Mouse (Mus musculus) G1E-ER4 (cell line): ENCODE data around the gene Dpy19l2. TPM values are rescaled to one million over a fixed set of nuclear protein-coding genes. Genes with fewer than 3 reads are reported as not detected.

Experiments
- GATA1 ChIP-seq: IDR thresholded peaks from one replicate; pipeline ENCODE4 v1.8.0; 2012; ENCODE audit warnings: low read length, inconsistent platforms
- polyA plus RNA-seq: library from polyadenylated mRNA; stranded (reverse); fragments of >175 nt; gene quantifications from 2 replicates; pipeline ENCODE4 v1.2.3, GENCODE M21; 2012

The Dpy19l2 gene
- polyA plus RNA-seq = not detected in 2 replicates

GRCm38 (mm10) chr9:24695700-24696404 lies at the start of gene Dpy19l2:
Gene Dpy19l2 (minus strand): TSS chr9:24696293.
- TF ChIP-seq GATA1 = no peak

- TF ChIP-seq GATA1 = no peak
These were observed 48.9 kb upstream of the Dpy19l2 start for GRCm38 (mm10) chr9:24744958-24745357.

GRCm38 (mm10) chr9:24701246-24701645 lies 5.2 kb upstream of the Dpy19l2 start:
- no peak for TF ChIP-seq GATA1

- no peak for TF ChIP-seq GATA1
These were observed 299 bp upstream of the Dpy19l2 start for GRCm38 (mm10) chr9:24696405-24696778.

- TF ChIP-seq GATA1 = no peak
These were observed 71.2 kb downstream of the Dpy19l2 start, which contains the start of gene Cypt4 for GRCm38 (mm10) chr9:24624896-24625295. Gene Cypt4 (plus strand): TSS chr9:24625196.

GRCm38 (mm10) chr9:24538159-24538558 lies 157.9 kb downstream of the Dpy19l2 start:
- no peak for TF ChIP-seq GATA1

GRCm38 (mm10) chr9:24516575-24517139 lies 179.4 kb downstream of the Dpy19l2 start:
- TF ChIP-seq GATA1 = no peak

GRCm38 (mm10) chr9:24514078-24514469 lies 182.0 kb downstream of the Dpy19l2 start:
- no peak for TF ChIP-seq GATA1

- no peak for TF ChIP-seq GATA1
These were observed 182.6 kb downstream of the Dpy19l2 start for GRCm38 (mm10) chr9:24513290-24514077.

GRCm38 (mm10) chr9:24512121-24512539 lies 184.0 kb downstream of the Dpy19l2 start:
- TF ChIP-seq GATA1 = no peak

GRCm38 (mm10) chr9:24511371-24512120 lies 184.5 kb downstream of the Dpy19l2 start:
- no peak for TF ChIP-seq GATA1

- TF ChIP-seq GATA1 = no peak
These were observed 187.2 kb downstream of the Dpy19l2 start for GRCm38 (mm10) chr9:24508880-24509279.

Other genes starting within 250 kb of the Dpy19l2 start
- gene Dpy19l1, start 193.2 kb downstream of the Dpy19l2 start, polyA plus RNA-seq = 22.4 and 29.7 TPM in 2 replicates
- not detected in 2 replicates for gene Cypt4, start 71.1 kb downstream of the Dpy19l2 start, polyA plus RNA-seq
- gene Tbx20, start 78.0 kb upstream of the Dpy19l2 start, polyA plus RNA-seq = not detected in 2 replicates